In the genomic region with DNA sequence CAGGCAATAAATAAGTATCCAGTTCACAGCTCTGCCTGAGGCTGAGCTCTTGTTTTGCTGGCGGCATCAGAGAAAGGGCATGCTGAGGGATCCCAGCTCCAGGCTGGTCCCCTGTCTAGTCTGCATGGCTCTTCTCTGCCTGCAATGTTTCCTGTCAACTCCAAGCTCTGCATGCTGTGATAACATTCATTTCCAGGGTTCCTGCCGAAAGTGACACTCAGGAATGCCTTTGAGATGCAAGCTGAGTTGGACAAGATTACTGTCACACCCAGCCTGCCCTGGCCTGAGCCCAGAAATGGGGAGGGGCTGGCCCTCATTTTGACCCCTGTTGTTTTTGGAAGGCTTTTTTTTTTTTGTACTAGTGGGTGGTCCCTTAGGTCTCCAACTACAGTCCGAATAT, we compare ENCODE assay signal across 9 mouse cellular contexts. TPM values are rescaled to one million over a fixed set of nuclear protein-coding genes. Genes with fewer than 3 reads are reported as not detected.
DNase-seq lines count a peak whose midpoint lies in the region; ATAC-seq lines count a peak whose summit lies in the region.
"Had no signal": no experiment of that assay in that cellular context is flagged by ENCODE, and none has a peak within 500 bp of the region (broad histone marks: within the 10 kb centered on the region; RNA-seq: fewer than 3 reads in every experiment).

No protein-coding gene starts in this region.

- H3K27ac ChIP-seq in kidney, embryonic 14.5 days (ENCODE audit: low read depth, low read length): peak overlapping the region; percentile 73; the same call in 1 of the 2 replicates
- peak overlapping the region; percentile 44; the same call in 1 of the 2 replicates for H3K27ac ChIP-seq in stomach, embryonic 15.5 days
- H3K27ac ChIP-seq in forebrain, embryonic 12.5 days: no peak overlapping the region
- H3K27ac ChIP-seq: liver, embryonic 14.5 days had no signal

- peak; percentile 81 for ATAC-seq in kidney, embryonic 14.5 days (ENCODE audit: low FRiP score, low TSS enrichment)
- ATAC-seq in stomach, embryonic 15.5 days (ENCODE audit: insufficient read depth, low FRiP score, low read depth): no peak
- ATAC-seq in megakaryocyte progenitor cell, adult 5-6 weeks (replicated peaks; ENCODE audit: poor library complexity): no peak
- ATAC-seq in forebrain, embryonic 12.5 days (ENCODE audit: low FRiP score): no peak

- no peaks in the 10 kb centered on the region for H3K27me3 ChIP-seq in kidney, embryonic 14.5 days (ENCODE audit: control insufficient read depth, insufficient read depth, low read length)
- H3K27me3 ChIP-seq in stomach, embryonic 15.5 days (replicated peaks): no peaks in the 10 kb centered on the region
- peaks cover 12% of the 10 kb centered on the region for H3K27me3 ChIP-seq in forebrain, embryonic 12.5 days

- 0 out of 2 replicates have a peak overlapping the region, but pooled peaks have one; percentile 12 for H3K4me2 ChIP-seq in kidney, embryonic 14.5 days (replicated peaks; ENCODE audit: low read depth, low read length)
- peak overlapping the region; percentile 1; the same call in 1 of the 2 replicates for H3K4me2 ChIP-seq in stomach, embryonic 15.5 days
- no peak overlapping the region for H3K4me2 ChIP-seq in forebrain, embryonic 12.5 days

- H3K36me3 ChIP-seq in kidney, embryonic 14.5 days (ENCODE audit: control insufficient read depth, insufficient read depth, low read length): no peaks in the 10 kb centered on the region
- H3K36me3 ChIP-seq in stomach, embryonic 15.5 days: no peaks in the 10 kb centered on the region
- no peaks in the 10 kb centered on the region for H3K36me3 ChIP-seq in forebrain, embryonic 12.5 days (replicated peaks)

- peak; percentile 30 for DNase-seq in adrenal gland, adult 2 months
- no peak for DNase-seq in adrenal gland, adult 8-10 months
- DNase-seq in ovary, postnatal 36 days (ENCODE audit: low spot score): peak; percentile 14
- no peak for DNase-seq in ovary, postnatal 14 days (ENCODE audit: low spot score)

- H3K4me3 ChIP-seq in kidney, embryonic 14.5 days (ENCODE audit: low read length): no peak overlapping the region
- no peak overlapping the region for H3K4me3 ChIP-seq in stomach, embryonic 15.5 days (replicated peaks)
- H3K4me3 ChIP-seq in forebrain, embryonic 12.5 days (replicated peaks): no peak overlapping the region

- WGBS in kidney, embryonic 14.5 days: 10% methylated on average over 3 of the region's 3 CpGs
- 20% methylated on average over 3 of the region's 3 CpGs for WGBS in stomach, embryonic 15.5 days
- 16% methylated on average over 3 of the region's 3 CpGs for WGBS in forebrain, embryonic 12.5 days

- no peak overlapping the region for H3K9ac ChIP-seq in kidney, embryonic 14.5 days (ENCODE audit: low read depth, low read length)
- no peak overlapping the region for H3K9ac ChIP-seq in stomach, embryonic 15.5 days
- no peak overlapping the region for H3K9ac ChIP-seq in forebrain, embryonic 12.5 days
- H3K9ac ChIP-seq: liver, embryonic 14.5 days had no signal

- no peaks in the 10 kb centered on the region for H3K9me3 ChIP-seq in kidney, embryonic 14.5 days (ENCODE audit: control insufficient read depth, low read length)
- H3K9me3 ChIP-seq in stomach, embryonic 15.5 days: no peaks in the 10 kb centered on the region
- no peaks in the 10 kb centered on the region for H3K9me3 ChIP-seq in forebrain, embryonic 12.5 days

- peaks cover 15% of the 10 kb centered on the region for H3K4me1 ChIP-seq in kidney, embryonic 14.5 days (ENCODE audit: control insufficient read depth, insufficient read depth, low read length)
- H3K4me1 ChIP-seq in stomach, embryonic 15.5 days: peaks cover 6% of the 10 kb centered on the region
- 0 out of 2 replicates have a peak, but pooled peaks cover 3% of the 10 kb centered on the region for H3K4me1 ChIP-seq in forebrain, embryonic 12.5 days

RNA-seq across cellular contexts. Expression of a gene that starts 7.6 kb away (rescaled TPM):
- total RNA-seq in adrenal gland, adult 2 months (2021): not detected
- not detected in 2 replicates for polyA plus RNA-seq in adrenal gland, adult 2 months (2012; rRNA removed)
- total RNA-seq in adrenal gland, adult 8-10 months (2022): not detected
- 3.4 and 8.9 TPM in 2 replicates for polyA plus RNA-seq in kidney, embryonic 14.5 days (2014; fragmentation: Nextera tagmentation; extraction: Ambion mirVana)
- polyA plus RNA-seq in stomach, embryonic 15.5 days (2015; fragmentation: Nextera tagmentation; extraction: Ambion mirVana): 10.1 and 13.2 TPM in 2 replicates
- 0.12 and 0.17 TPM in 2 replicates for total RNA-seq in megakaryocyte progenitor cell, adult 5-6 weeks (2015)
- not detected in 2 replicates for total RNA-seq in megakaryocyte progenitor cell, adult 5-6 weeks (2017)
- 0.20 and 0.47 TPM in 2 replicates for polyA plus RNA-seq in forebrain, embryonic 12.5 days (2016; fragmentation: Nextera tagmentation; extraction: Ambion mirVana)

Comparison
In these comparisons a context has a peak if more than half of its experiments do, and no peak if none do; other contexts are left out.
1. DNase-seq: peak in adrenal gland, adult 2 months (single experiment) and ovary, postnatal 36 days (single experiment); none in adrenal gland, adult 8-10 months (single experiment) and ovary, postnatal 14 days (single experiment).